Mouse (Mus musculus) inflammation-experienced regulatory T-cells, adult 6 months (primary cell): ENCODE measurements at regions not wholly inside any gene's neighbourhood (a gene's known extent, or its start where the extent isn't known, plus 50 kb on each side); places are given as distances from the start of the nearest gene placed in this dataset.

Experiments
- ATAC-seq: one replicate; pipeline ENCODE4 v1.8.0; 2017

- no peak for ATAC-seq
Observed at GRCm38 (mm10) chr10:66912440-66912839, 183.5 kb upstream of the Jmjd1c start.

- no peak for ATAC-seq
Observed at GRCm38 (mm10) chr10:66913187-66913586, 182.7 kb upstream of the Jmjd1c start.

GRCm38 (mm10) chr10:66913627-66914026 lies 182.3 kb upstream of the Jmjd1c start:
- ATAC-seq, result no peak

- no peak for ATAC-seq
Observed at GRCm38 (mm10) chr10:66914288-66914975, 181.5 kb upstream of the Jmjd1c start.

- no peak for ATAC-seq
Observed at GRCm38 (mm10) chr10:66915801-66916200, 180.1 kb upstream of the Jmjd1c start.

GRCm38 (mm10) chr10:66917725-66918124 lies 178.2 kb upstream of the Jmjd1c start:
- no peak for ATAC-seq

- no peak for ATAC-seq
Observed at GRCm38 (mm10) chr10:66918713-66919112, 177.2 kb upstream of the Jmjd1c start.

GRCm38 (mm10) chr10:66919953-66920760 lies 175.8 kb upstream of the Jmjd1c start:
- ATAC-seq, result peak; percentile 61

GRCm38 (mm10) chr10:66920761-66921684 lies 174.9 kb upstream of the Jmjd1c start:
- ATAC-seq, result peak; percentile 30

GRCm38 (mm10) chr10:66921776-66922175 lies 174.1 kb upstream of the Jmjd1c start:
- no peak for ATAC-seq

GRCm38 (mm10) chr10:66922314-66922713 lies 173.6 kb upstream of the Jmjd1c start:
- no peak for ATAC-seq

GRCm38 (mm10) chr10:66923947-66924346 lies 172.0 kb upstream of the Jmjd1c start:
- ATAC-seq, result no peak

GRCm38 (mm10) chr10:66924418-66924817 lies 171.5 kb upstream of the Jmjd1c start:
- no peak for ATAC-seq

GRCm38 (mm10) chr10:66925553-66926127 lies 170.3 kb upstream of the Jmjd1c start:
- no peak for ATAC-seq

- no peak for ATAC-seq
Observed at GRCm38 (mm10) chr10:66927651-66928050, 168.3 kb upstream of the Jmjd1c start.

GRCm38 (mm10) chr10:66928211-66928990 lies 167.5 kb upstream of the Jmjd1c start:
- no peak for ATAC-seq

- peak; percentile 84 for ATAC-seq
Observed at GRCm38 (mm10) chr10:66930563-66930962, 165.4 kb upstream of the Jmjd1c start.

- no peak for ATAC-seq
Observed at GRCm38 (mm10) chr10:66931505-66931904, 164.4 kb upstream of the Jmjd1c start.

GRCm38 (mm10) chr10:66932544-66932943 lies 163.4 kb upstream of the Jmjd1c start:
- no peak for ATAC-seq

GRCm38 (mm10) chr10:66933689-66934088 lies 162.2 kb upstream of the Jmjd1c start:
- ATAC-seq, result no peak

- no peak for ATAC-seq
Observed at GRCm38 (mm10) chr10:66935731-66936130, 160.2 kb upstream of the Jmjd1c start.

- peak; percentile 67 for ATAC-seq
Observed at GRCm38 (mm10) chr10:66937116-66937515, 158.8 kb upstream of the Jmjd1c start.
